Mouse (Mus musculus): Measurements from ENCODE around the gene BC067074.

The BC067074 gene

GRCm38 (mm10) chr13:113321972-113322371 is 29.0 kb downstream of the BC067074 start:
- peak; percentile 60 to 67 for DNase-seq (ENCODE audit: low spot score in 2 of 2)

DNA sequence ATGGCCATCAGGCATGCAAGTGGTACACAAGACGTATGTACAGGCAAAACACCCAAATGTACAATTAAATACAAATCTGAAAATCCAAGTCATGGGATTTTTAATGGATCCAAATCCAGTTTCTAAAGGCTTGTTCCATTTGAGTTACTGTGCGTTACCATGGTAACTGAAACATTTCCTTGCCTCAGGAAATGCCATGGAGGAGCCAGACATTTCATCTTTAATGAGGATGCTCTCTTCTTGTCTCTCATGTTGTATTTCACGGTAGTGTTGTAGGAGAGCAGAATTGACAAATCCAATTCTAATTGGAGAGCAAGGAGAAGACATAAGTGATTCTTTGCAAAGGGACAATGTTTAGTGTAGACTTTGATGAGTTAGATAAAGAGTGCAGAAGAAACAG is 31.3 kb downstream of the BC067074 start:
- no peak for DNase-seq (ENCODE audit: low spot score in 2 of 2)

DNA sequence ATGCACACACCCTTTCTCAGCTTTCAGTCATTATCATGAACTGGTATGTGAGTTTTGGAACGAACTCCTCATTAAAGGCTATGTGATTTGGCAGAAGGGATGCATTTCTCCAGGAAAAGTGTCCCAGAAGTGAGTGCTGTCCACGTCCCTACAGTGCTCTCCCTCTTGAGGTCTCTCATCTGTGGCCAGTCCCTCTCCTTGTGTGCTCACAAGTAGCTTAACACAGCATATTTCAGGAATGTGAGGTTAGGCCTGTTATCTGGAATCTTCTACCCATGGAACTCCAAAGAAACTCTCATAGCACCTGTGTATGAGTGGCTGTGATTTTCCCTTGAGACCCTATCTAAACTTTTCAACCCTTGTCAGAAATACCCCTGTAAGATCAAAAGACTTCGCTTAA is 32.7 kb downstream of the BC067074 start:
- DNase-seq (ENCODE audit: low spot score in 2 of 2): no peak

DNA sequence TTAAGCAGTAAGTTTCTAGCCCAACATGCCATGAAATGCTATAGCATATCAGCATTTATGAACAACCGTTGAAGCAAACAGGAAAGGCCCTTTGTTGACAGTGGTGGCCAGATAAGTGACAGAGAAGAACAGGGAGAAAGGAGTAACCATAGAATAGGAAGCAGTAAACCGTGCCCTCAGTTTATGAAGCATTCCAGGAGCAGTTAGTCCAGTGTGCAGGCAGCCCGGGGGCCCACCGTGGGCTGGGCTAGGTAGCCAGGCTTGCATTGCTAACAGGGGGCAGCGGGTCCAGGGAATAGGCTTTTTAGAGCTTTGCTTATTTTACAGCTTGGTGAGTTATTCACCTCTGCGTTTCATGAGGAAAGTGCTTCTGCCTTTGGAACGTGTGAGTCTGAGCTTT is 39.3 kb downstream of the BC067074 start:
- DNase-seq (ENCODE audit: low spot score in 2 of 2): no peak

- DNase-seq (ENCODE audit: low spot score in 2 of 2): no peak
Observed at GRCm38 (mm10) chr13:113333374-113333773, 40.4 kb downstream of the BC067074 start.

DNA sequence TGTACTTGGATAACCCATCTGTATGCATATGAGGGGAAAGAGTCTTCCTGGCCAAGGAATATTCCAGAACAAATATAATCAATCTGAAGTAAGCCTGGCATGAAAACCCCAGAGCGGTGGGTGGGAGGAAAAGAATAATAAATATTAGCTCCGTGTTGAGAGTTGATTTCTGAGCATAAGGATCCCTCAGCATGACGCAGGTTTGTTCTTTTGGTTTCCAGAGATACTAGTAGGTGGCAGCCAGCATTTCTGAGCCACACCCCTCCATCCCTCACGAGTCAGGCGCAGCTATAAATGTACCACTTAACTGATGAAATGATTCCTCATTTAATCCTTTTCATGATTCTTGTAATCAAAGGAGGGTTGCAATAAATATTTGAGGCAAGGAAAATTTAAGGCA is 41.0 kb downstream of the BC067074 start:
- DNase-seq (ENCODE audit: low spot score in 2 of 2): no peak

DNA sequence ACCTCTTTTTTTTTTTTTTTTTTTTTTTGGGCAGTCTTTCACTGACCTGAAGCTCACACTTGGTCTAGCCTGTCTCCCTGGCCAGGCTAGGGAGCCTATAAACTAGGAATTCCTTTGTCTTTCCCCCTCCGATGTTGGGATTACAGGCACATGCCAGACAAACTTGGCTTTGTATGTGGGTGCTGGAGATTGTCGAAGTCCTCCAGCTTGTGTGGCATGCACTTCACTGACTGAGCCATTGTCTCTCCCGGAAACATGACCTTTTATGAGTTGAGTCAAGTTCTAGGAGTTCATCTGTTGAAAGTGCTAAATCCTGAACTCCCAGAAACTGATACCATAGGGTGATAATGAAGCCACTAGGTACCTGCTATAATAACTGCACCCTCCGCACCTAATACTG is 41.8 kb downstream of the BC067074 start:
- DNase-seq (ENCODE audit: low spot score in 2 of 2): no peak

DNA sequence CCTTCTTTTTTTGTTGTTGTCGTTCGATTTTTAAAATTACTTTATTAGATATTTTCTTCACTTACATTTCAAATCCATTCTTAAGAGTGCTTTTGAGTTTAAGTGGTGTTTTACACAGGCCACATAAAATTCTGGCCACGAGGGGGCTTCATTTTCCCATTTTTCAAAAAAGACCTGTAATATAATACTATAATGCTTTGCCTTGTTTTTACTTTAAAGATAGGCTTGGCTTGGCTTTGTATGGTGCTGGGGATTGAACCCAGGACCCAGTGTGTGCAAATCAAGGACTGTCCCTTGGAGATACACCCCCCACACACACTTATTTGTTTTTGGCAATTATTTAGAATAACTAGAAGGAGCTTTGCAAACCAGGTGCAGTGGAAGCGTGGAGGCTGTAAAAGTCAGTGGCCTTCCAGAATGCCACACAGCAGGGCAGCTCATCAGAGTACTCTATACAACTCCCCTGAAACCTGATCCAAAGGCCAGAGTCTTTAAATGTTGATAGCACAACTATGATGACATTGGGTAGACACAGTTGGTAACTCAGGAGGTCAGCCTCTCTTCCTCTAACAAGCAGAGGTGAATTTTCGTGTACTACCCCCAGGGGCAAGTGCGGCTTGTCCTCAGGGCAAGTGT is 44.4 kb downstream of the BC067074 start:
- DNase-seq (ENCODE audit: low spot score in 2 of 2): peak; percentile 67 to 80

DNA sequence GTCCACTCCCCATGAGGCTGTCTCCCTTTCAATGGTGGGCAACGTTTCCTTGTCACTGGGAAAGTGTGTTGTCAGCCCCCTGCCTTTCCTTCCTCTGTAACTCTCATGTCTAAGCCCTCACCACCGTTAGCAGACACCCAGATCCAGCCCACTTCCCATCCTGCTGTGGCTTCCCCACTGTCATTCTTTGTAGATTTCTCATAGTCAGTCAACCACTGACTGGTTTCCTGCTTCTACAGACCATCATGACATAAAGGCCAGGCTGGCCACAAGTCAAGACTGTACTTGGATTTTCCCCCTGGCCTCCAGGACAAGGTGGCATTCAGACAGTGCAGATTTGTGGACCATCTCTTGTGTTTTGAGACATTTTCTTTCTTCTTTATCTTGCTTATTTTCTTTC is 47.7 kb downstream of the BC067074 start:
- DNase-seq (ENCODE audit: low spot score in 2 of 2): no peak

DNA sequence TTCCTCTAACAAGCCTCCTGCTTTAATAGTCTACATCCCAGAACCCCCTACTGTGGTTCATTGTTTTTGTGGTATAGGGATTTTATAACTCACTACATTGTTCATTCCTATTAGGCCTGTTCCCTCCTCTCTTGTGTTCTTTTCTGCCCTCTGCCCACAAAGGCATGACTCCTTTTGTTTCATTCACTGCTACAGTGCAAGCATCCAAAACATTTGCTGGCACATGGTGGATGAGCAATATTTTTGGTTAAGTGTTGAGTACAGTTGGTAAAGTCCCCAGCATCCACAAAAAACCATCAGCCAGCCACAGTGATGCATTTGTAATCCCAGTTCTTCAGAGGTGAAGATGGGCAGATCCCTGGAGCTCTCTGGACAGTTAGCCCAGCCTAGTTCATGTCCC is 48.2 kb downstream of the BC067074 start:
- DNase-seq (ENCODE audit: low spot score in 2 of 2): no peak

DNA sequence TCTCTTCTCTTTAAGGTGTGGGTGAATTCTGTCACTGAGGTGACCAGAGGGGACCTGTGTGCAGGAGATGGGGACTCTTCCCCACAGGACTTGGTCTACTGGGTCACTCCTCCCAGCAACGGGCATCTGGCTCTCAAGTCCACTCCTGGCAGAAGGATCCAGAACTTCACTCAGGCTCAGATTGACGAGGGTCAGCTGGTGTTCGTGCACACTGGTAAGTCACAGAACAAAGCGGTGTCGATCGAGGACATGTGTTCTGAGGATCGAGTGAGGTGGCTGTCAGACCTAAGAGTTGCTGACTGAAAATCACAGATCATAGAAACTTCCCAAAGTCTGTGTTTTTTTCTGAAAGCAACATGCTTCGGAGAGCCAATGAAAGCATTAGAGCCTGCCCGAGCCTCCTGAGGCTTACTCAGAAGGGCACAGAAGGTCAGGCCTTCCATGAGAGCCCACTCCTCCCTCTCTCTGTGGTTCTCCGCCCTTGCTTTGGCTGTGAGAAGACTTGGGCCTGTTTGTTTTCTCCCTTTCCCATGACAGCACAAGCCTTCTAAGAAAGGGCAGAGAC is 49.5 kb downstream of the BC067074 start:
- no peak for DNase-seq (ENCODE audit: low spot score in 2 of 2)

GRCm38 (mm10) chr13:113350743-113351430 is 57.9 kb downstream of the BC067074 start:
- no peak for DNase-seq (ENCODE audit: low spot score in 2 of 2)

GRCm38 (mm10) chr13:113353546-113353945 is 60.6 kb downstream of the BC067074 start:
- DNase-seq (ENCODE audit: low spot score in 2 of 2): no peak

- no peak for DNase-seq (ENCODE audit: low spot score in 2 of 2)
Observed at GRCm38 (mm10) chr13:113353955-113354354, 61.0 kb downstream of the BC067074 start.

DNA sequence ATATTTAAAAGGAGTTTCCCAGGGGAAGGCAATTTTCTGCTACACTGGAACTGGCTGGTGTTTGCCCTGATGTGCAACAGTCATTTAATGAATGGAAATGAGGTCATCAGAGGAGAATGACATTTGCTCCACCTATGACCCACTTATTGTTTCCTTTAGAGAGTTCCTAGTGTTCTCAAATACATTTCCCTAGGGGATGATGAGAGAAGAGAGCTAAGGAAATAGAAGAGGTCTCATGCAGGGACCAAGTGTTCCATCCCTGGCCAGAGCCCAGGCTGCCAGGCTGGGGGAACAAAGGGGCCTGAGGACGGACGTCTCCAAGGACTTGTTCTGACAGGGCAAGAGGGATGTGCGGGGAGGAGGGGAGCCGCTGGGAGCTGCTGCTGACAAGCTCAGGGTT is 62.1 kb downstream of the BC067074 start:
- no peak for DNase-seq (ENCODE audit: low spot score in 2 of 2)

- no peak for DNase-seq (ENCODE audit: low spot score in 2 of 2)
Observed at GRCm38 (mm10) chr13:113357438-113358144, 64.6 kb downstream of the BC067074 start.

- no peak for DNase-seq (ENCODE audit: low spot score in 2 of 2)
Observed at GRCm38 (mm10) chr13:113359676-113360075, 66.7 kb downstream of the BC067074 start.

GRCm38 (mm10) chr13:113365976-113366375 is 73.0 kb downstream of the BC067074 start:
- no peak for DNase-seq (ENCODE audit: low spot score in 2 of 2)

GRCm38 (mm10) chr13:113368931-113369579 is 76.1 kb downstream of the BC067074 start:
- DNase-seq (ENCODE audit: low spot score in 2 of 2): no peak

DNA sequence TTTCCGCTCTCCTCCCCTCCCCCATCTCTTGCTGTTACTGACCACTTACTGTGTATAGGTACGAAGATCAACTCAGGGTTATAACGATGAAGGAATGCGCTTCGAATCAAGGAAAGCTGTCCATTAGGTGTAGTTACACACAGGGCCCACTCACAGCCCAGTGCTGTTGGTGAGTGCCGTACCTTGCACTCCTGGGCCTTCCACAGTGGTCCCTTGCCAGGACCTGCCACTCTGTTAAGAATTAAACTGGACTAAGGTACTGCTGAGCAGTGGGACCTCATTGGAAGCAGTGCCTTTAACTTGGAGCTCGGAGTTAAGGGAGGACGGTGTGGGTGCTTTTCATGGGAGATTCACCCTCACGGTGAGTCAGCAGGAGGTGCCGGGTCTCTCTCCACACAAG is 76.7 kb downstream of the BC067074 start:
- no peak for DNase-seq (ENCODE audit: low spot score in 2 of 2)

GRCm38 (mm10) chr13:113373291-113374083 is 80.5 kb downstream of the BC067074 start:
- DNase-seq (ENCODE audit: low spot score in 2 of 2): no peak

- no peak for DNase-seq (ENCODE audit: low spot score in 2 of 2)
Observed at GRCm38 (mm10) chr13:113374084-113374405, 81.1 kb downstream of the BC067074 start.

Data from right cerebral cortex, postnatal 10 days (tissue).